Mouse (Mus musculus) frontal cortex, postnatal 25 days (tissue): ENCODE measurements at regions not wholly inside any gene's neighbourhood (a gene's known extent, or its start where the extent isn't known, plus 50 kb on each side); places are given as distances from the start of the nearest gene placed in this dataset.
A peak's percentile ranks its signal among the peaks of the same experiment; 100 is the strongest.
"Not testable (repeated sequence)": the region's sequence is repeated elsewhere in the genome, so short reads cannot be mapped to it uniquely, and the experiment has no call there.

Source experiments
- DNase-seq, 2 experiments: peaks; one replicate each; pipeline ENCODE4 v3.0.0; 2022; ENCODE audit warnings: low spot score in 2 of 2

GRCm38 (mm10) chr4:66691598-66692220 lies 135.7 kb upstream of the Tlr4 start:
- DNase-seq = no peak

DNA sequence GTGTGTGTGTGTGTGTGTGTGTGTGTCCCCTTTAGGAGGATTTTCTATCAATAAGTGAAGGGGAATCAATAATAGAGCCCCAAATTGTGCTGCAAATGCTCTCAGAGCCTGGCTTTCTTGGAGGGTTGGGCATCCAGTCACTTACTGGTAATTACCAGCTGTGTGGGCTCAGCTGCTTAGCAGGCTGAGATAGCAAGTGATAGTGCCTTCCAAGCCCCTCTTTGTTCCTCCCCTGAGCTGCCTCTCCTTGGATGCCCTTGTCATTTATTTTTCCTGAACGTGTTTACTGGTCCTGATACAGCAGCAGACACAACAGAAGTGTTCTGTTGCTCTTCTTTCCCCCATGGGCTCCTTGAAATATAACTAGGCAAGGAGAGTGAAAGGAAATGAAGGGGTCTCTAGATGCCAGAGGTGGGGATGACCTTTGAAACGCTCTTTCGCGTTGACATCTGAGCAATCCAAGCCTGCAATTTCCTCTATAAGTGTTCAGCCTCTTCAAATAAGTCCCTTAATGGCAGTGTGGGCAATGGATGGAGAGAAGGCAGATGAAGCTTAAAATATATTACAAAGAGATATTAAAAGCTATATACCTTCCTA lies 133.3 kb upstream of the Tlr4 start:
- DNase-seq = no peak

DNA sequence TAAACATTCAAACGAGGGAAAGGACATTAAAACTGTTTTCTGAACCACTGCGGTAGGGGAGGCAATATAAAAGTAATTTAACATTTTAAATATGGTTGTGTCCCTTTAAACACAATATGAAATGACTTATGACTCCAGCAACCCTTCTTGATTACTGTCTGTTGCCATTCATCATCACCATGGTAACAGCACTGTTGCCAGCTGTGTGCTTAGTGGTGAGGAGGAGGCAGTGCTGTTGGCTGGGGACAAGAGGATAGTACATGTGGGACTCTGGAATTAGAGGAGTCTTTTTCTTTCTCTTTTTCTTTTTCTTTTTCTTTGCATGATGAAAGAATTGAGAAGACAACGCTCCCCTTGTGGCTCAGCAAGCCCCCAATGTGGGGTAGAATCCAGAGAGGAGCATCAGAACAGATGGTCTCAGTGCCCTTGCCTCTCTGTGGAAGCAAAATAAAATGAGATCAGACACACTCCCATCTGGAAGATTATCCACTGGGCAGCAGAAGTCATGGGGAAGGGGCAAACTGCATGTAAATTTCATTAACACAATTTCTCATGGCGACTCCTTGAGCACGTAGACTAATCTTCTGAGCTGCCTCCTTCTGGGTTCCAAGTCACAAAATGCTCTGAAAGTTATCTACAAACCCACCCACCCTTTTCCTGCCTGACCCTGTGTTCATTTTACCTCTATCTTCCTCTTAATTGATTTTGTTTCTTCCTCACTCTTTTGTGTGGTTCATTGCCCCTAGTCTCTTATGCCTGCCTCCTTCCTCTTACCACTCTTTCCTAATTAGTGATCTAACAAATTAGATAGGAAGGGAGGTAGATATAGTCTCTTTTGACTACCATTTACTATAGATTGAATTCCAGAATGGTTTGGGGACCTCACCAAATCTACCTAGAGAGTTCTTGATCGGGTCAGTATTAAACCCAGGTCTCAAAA lies 111.3 kb upstream of the Tlr4 start:
- no peak for DNase-seq

GRCm38 (mm10) chr4:66737407-66737806 lies 90.0 kb upstream of the Tlr4 start:
- no peak for DNase-seq

DNA sequence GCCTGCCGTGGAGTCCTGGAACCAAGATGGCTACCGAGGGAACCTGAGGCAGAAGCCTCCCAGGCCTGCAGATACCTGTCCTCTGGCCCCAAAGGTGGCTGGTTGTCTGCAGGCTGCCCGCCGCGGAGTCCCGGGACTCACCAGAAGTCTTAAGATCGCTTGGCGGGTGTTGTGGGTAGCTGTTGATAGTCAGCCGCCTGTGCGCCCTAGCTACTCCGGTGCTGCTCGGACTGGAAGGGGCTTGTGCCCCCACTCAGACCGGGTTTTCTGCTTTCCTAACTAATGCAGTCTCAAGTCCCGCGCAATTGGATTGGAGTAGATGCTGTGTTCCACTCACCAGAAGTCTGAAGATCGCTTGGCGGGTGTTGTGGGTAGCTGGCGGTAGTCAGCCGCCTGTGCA lies 84.0 kb upstream of the Tlr4 start:
- DNase-seq = not testable (repeated sequence)

DNA sequence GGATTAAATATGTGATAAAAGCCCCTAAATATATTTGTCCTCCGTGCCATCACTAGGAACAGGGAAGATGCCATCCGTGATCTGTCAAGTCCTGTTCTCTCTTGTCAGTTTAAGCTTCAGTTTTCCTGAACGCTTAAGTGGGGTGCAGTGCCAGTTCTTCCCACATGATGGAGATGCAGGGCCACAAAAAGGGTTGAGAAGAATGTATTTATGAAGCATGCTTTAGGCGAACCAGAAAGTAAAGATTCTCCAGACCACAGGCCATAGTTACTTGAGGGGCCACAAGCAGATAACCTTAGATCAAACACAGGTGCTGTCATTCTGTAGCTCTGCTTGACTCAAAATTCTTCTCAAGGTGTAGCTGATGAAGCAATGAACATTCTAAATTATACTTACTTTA lies 58.6 kb upstream of the Tlr4 start:
- DNase-seq = peak; percentile 58 to 64
